Mouse (Mus musculus): ENCODE data around the gene Epha10. TPM values are rescaled to one million over a fixed set of nuclear protein-coding genes. Genes with fewer than 3 reads are reported as not detected.

The Epha10 gene
- total RNA-seq, 2 experiments from 2014 or later: not detected

DNA sequence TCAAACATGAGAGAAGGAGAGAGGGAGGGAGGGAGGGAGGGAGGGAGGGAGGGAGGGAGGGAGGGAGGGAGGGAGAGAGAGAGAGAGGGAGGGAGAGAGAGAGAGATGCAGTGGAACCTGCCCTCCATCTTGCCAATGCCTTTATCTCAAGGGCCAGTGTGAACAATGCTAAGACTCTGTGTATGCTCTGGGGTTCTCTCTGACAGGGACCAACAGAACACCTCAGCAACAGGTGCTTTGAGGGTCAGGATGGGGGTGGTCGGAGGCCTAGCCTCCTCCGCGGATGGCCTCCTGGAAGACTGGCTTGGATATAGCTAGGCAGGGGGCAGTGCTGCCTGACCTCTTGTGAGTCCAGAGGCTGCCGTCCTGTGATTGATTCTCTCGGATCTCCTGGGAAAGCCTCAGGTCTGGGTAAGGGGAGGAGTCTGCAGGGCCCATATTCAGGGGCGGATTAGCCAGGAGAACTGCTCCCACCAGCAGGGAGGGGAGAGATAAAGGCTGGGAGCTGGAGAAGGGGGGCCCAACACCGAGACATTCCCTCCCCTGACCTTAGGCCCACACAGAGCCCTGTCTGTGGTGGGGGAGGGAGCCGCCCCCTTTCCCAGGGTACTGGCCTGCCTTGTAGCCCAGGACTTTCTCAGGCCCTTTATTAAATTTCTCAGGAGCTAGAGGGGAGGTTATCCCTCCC is 84.4 kb downstream of the Epha10 start:
- no peak for ATAC-seq (replicated peaks; ENCODE audit: poor library complexity)

Other genes with a start within 250 kb of the Epha10 start
- 0.05 TPM in 1 of 2 replicates, not detected in the other for gene Pou3f1, start 224.1 kb upstream of the Epha10 start, total RNA-seq (2015)
- not detected in 2 replicates for gene Pou3f1, start 224.1 kb upstream of the Epha10 start, total RNA-seq (2017)
- gene Utp11, start 187.3 kb upstream of the Epha10 start, total RNA-seq (2015): 78.0 and 81.5 TPM in 2 replicates
- gene Utp11, start 187.3 kb upstream of the Epha10 start, total RNA-seq (2017): 70.8 and 93.1 TPM in 2 replicates
- gene Fhl3, start 180.2 kb upstream of the Epha10 start, total RNA-seq (2015): 17.1 and 19.3 TPM in 2 replicates
- gene Fhl3, start 180.2 kb upstream of the Epha10 start, total RNA-seq (2017): 4.9 and 5.3 TPM in 2 replicates
- 98.5 and 113 TPM in 2 replicates for gene Sf3a3, start 166.1 kb upstream of the Epha10 start, total RNA-seq (2015)
- gene Sf3a3, start 166.1 kb upstream of the Epha10 start, total RNA-seq (2017): 158 and 175 TPM in 2 replicates
- 32.9 and 36.0 TPM in 2 replicates for gene Inpp5b, start 139.0 kb upstream of the Epha10 start, total RNA-seq (2015)
- gene Inpp5b, start 139.0 kb upstream of the Epha10 start, total RNA-seq (2017): 28.6 and 31.4 TPM in 2 replicates
- 30.0 and 43.0 TPM in 2 replicates for gene Mtf1, start 78.8 kb upstream of the Epha10 start, total RNA-seq (2015)
- 27.8 and 35.8 TPM in 2 replicates for gene Mtf1, start 78.8 kb upstream of the Epha10 start, total RNA-seq (2017)
- 56.7 and 58.5 TPM in 2 replicates for gene Yrdc, start 30.2 kb upstream of the Epha10 start, total RNA-seq (2015)
- 22.7 and 32.8 TPM in 2 replicates for gene Yrdc, start 30.2 kb upstream of the Epha10 start, total RNA-seq (2017)
- 4.4 and 6.7 TPM in 2 replicates for gene 1110065P20Rik, start 29.7 kb upstream of the Epha10 start, total RNA-seq (2015)
- 4.0 and 6.3 TPM in 2 replicates for gene 1110065P20Rik, start 29.7 kb upstream of the Epha10 start, total RNA-seq (2017)
- 0.07 TPM in 1 of 2 replicates, not detected in the other for gene Maneal, start 18.7 kb upstream of the Epha10 start, total RNA-seq (2015)
- 0.14 and 0.17 TPM in 2 replicates for gene Maneal, start 18.7 kb upstream of the Epha10 start, total RNA-seq (2017)
- gene 9930104L06Rik, start 56.1 kb downstream of the Epha10 start, total RNA-seq (2015): 4.4 and 6.5 TPM in 2 replicates
- 7.9 and 9.1 TPM in 2 replicates for gene 9930104L06Rik, start 56.1 kb downstream of the Epha10 start, total RNA-seq (2017)
- 115 and 125 TPM in 2 replicates for gene Cdca8, start 58.4 kb downstream of the Epha10 start, total RNA-seq (2015)
- 121 and 137 TPM in 2 replicates for gene Cdca8, start 58.4 kb downstream of the Epha10 start, total RNA-seq (2017)
- 0.89 and 2.6 TPM in 2 replicates for gene Rspo1, start 105.5 kb downstream of the Epha10 start, total RNA-seq (2015)
- 0.41 and 0.71 TPM in 2 replicates for gene Rspo1, start 105.5 kb downstream of the Epha10 start, total RNA-seq (2017)
- 87.0 and 101 TPM in 2 replicates for gene Gnl2, start 135.7 kb downstream of the Epha10 start, total RNA-seq (2015)
- 133 and 205 TPM in 2 replicates for gene Gnl2, start 135.7 kb downstream of the Epha10 start, total RNA-seq (2017)
- gene Dnali1, start 184.8 kb downstream of the Epha10 start, total RNA-seq (2015): 0.15 TPM in 1 of 2 replicates, not detected in the other
- not detected in 2 replicates for gene Dnali1, start 184.8 kb downstream of the Epha10 start, total RNA-seq (2017)
- 22.0 and 28.6 TPM in 2 replicates for gene Snip1, start 185.8 kb downstream of the Epha10 start, total RNA-seq (2015)
- gene Snip1, start 185.8 kb downstream of the Epha10 start, total RNA-seq (2017): 28.3 and 33.5 TPM in 2 replicates
- gene Meaf6, start 204.2 kb downstream of the Epha10 start, total RNA-seq (2015): 37.5 and 48.8 TPM in 2 replicates
- gene Meaf6, start 204.2 kb downstream of the Epha10 start, total RNA-seq (2017): 39.0 and 57.7 TPM in 2 replicates
- 6.0 and 6.2 TPM in 2 replicates for gene Zc3h12a, start 246.9 kb downstream of the Epha10 start, total RNA-seq (2015)
- 2.3 and 3.6 TPM in 2 replicates for gene Zc3h12a, start 246.9 kb downstream of the Epha10 start, total RNA-seq (2017)